Mouse (Mus musculus) liver, embryonic 15.5 days (tissue): Measurements from ENCODE around the gene Arih1. TPM values are rescaled to one million over a fixed set of nuclear protein-coding genes. Genes with fewer than 3 reads are reported as not detected.
A peak's percentile ranks its signal among the peaks of the same experiment; 100 is the strongest.

Source experiments
- ATAC-seq: fragments of 200-750 bp; cut with Nextera tagmentation; 2 replicates; pipeline ENCODE4 v1.8.0; 2017; ENCODE audit warnings: moderate number of reproducible peaks, mild to moderate bottlenecking, moderate library complexity; ENCODE audit not compliant: insufficient read depth
- H3K27ac ChIP-seq: fragments of 300-500 bp; sonication (generic); replicated peaks from 2 replicates; pipeline ENCODE4 v1.5.1; 2015; ENCODE audit warnings: mild to moderate bottlenecking, inconsistent platforms
- H3K27me3 ChIP-seq: fragments of 300-500 bp; sonication (generic); 2 replicates; pipeline ENCODE4 v1.6.1; 2015; ENCODE audit warnings: mild to moderate bottlenecking, inconsistent platforms
- H3K36me3 ChIP-seq: fragments of 300-500 bp; sonication (generic); replicated peaks from 2 replicates; pipeline ENCODE4 v1.6.1; 2015; ENCODE audit warnings: moderate library complexity, mild to moderate bottlenecking, inconsistent platforms
- H3K4me1 ChIP-seq: fragments of 300-500 bp; sonication (generic); replicated peaks from 2 replicates; pipeline ENCODE4 v1.6.1; 2015; ENCODE audit warnings: inconsistent platforms
- H3K4me2 ChIP-seq: fragments of 300-500 bp; sonication (generic); 2 replicates; pipeline ENCODE4 v1.6.1; 2015; ENCODE audit warnings: moderate library complexity, mild to moderate bottlenecking, inconsistent platforms
- H3K4me3 ChIP-seq: fragments of 300-500 bp; sonication (generic); replicated peaks from 2 replicates; pipeline ENCODE4 v1.5.1; 2015; ENCODE audit warnings: mild to moderate bottlenecking, inconsistent platforms
- H3K9ac ChIP-seq: fragments of 300-500 bp; sonication (generic); 2 replicates; pipeline ENCODE4 v1.6.1; 2015; ENCODE audit warnings: moderate library complexity, mild to moderate bottlenecking, inconsistent platforms
- H3K9me3 ChIP-seq: fragments of 300-500 bp; sonication (generic); replicated peaks from 2 replicates; pipeline ENCODE4 v1.6.1; 2016; ENCODE audit warnings: inconsistent platforms
- WGBS: fragments of 180-500 bp; shearing (Covaris S2); methylation state at CpG from one replicate; pipeline ENCODE4 v1.1.7; 2015; ENCODE audit warnings: mixed read lengths; ENCODE audit not compliant: insufficient replicate concordance; 5-methylcytosine and 5-hydroxymethylcytosine counted together
- polyA plus RNA-seq: library from polyadenylated mRNA; unstranded; fragments of >200 nt; fragmentation: Nextera tagmentation; extraction: Ambion mirVana; gene quantifications from 2 replicates; pipeline ENCODE4 v1.2.1, GENCODE M21; 2015

The Arih1 gene
- polyA plus RNA-seq, 1 experiment from 2014 or later = 6.5 TPM

- no peak overlapping the region for H3K4me2 ChIP-seq
- no peaks in the 10 kb centered on the region for H3K4me1 ChIP-seq
- H3K4me3 ChIP-seq = no peak overlapping the region
- WGBS = 22% methylated on average over 3 of the region's 3 CpGs
- H3K27ac ChIP-seq = no peak overlapping the region
- ATAC-seq = no peak
- H3K27me3 ChIP-seq = peaks cover 8% of the 10 kb centered on the region; the same call in 1 of the 2 replicates
- H3K9me3 ChIP-seq = no peaks in the 10 kb centered on the region
- no peaks in the 10 kb centered on the region for H3K36me3 ChIP-seq
- no peak overlapping the region for H3K9ac ChIP-seq
These were observed 28.7 kb upstream of the Arih1 start for GRCm38 (mm10) chr9:59515069-59515468.

DNA sequence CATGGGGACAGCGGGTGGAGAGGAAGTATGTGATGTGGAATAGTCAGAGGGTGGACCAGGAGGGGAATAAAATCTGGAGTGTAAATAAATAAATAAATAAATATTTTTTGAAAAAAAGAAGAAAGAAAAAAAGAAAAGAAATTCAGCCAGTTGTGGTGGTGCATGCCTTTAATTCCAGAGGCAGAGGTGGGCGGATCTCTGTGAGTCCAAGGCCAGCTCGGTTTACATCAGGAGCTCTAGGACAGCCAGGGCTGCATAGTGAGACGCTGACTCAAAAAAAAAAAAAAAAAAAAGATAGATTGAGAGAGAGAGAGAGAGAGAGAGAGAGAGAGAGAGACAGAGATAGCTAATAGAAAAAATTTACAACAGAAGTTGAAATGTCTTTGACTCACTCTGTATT lies 26.0 kb upstream of the Arih1 start:
- no peak overlapping the region for H3K4me3 ChIP-seq
- WGBS = 49% methylated on average over 4 of the region's 4 CpGs
- H3K9ac ChIP-seq = no peak overlapping the region
- H3K4me1 ChIP-seq = no peaks in the 10 kb centered on the region
- H3K4me2 ChIP-seq = no peak overlapping the region
- no peak overlapping the region for H3K27ac ChIP-seq
- H3K9me3 ChIP-seq = no peaks in the 10 kb centered on the region
- H3K36me3 ChIP-seq = no peaks in the 10 kb centered on the region
- H3K27me3 ChIP-seq = peaks cover 6% of the 10 kb centered on the region; the same call in 1 of the 2 replicates
- ATAC-seq = no peak

GRCm38 (mm10) chr9:59508146-59508545 lies 21.7 kb upstream of the Arih1 start:
- no peak overlapping the region for H3K4me3 ChIP-seq
- no peaks in the 10 kb centered on the region; the same call in 1 of the 2 replicates for H3K27me3 ChIP-seq
- no peaks in the 10 kb centered on the region for H3K36me3 ChIP-seq
- WGBS = 54% methylated on average over 1 of the region's 1 CpGs
- no peak overlapping the region for H3K4me2 ChIP-seq
- H3K9me3 ChIP-seq = no peaks in the 10 kb centered on the region
- H3K9ac ChIP-seq = no peak overlapping the region
- no peak overlapping the region for H3K27ac ChIP-seq
- no peak for ATAC-seq
- no peaks in the 10 kb centered on the region for H3K4me1 ChIP-seq

DNA sequence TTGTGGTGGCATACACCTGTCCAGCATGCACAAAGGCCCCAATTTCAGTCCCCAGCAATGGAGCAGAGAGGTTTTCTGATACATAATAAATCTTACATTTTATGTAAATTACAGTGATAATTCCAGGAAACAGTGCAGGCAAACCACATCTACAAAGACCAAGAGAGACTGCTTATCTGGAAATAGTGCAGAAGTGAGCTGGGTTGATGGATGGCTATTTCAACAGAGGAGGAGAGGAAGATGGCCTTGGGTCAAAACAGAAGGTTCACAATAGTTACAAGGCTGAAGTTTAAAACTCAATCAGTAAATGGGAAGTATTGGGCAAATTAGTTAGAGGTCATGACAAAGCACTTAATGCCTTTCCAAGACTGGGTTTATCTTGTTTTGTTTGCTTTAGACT lies 913 bp upstream of the Arih1 start:
- peak overlapping the region; percentile 75 for H3K4me2 ChIP-seq
- peak overlapping the region; percentile 100 for H3K4me3 ChIP-seq
- H3K36me3 ChIP-seq = no peaks in the 10 kb centered on the region
- ATAC-seq = no peak
- no peaks in the 10 kb centered on the region for H3K9me3 ChIP-seq
- H3K9ac ChIP-seq = peak overlapping the region; percentile 99
- H3K27me3 ChIP-seq = no peaks in the 10 kb centered on the region
- peaks cover 25% of the 10 kb centered on the region for H3K4me1 ChIP-seq
- H3K27ac ChIP-seq = peak overlapping the region; percentile 100

GRCm38 (mm10) chr9:59486076-59486518 lies 321 bp downstream of the Arih1 start:
- H3K4me1 ChIP-seq = peaks cover 31% of the 10 kb centered on the region
- no peaks in the 10 kb centered on the region for H3K9me3 ChIP-seq
- H3K9ac ChIP-seq = peak overlapping the region; percentile 99
- H3K4me3 ChIP-seq = peak overlapping the region; percentile 100
- peak overlapping the region; percentile 100 for H3K27ac ChIP-seq
- H3K36me3 ChIP-seq = no peaks in the 10 kb centered on the region
- under 1% methylated on average over 63 of the region's 71 CpGs for WGBS
- ATAC-seq = peak; percentile 75
- no peaks in the 10 kb centered on the region for H3K27me3 ChIP-seq
- peak overlapping the region; percentile 75 for H3K4me2 ChIP-seq

GRCm38 (mm10) chr9:59485511-59486075 lies 825 bp downstream of the Arih1 start:
- peak overlapping the region; percentile 100 for H3K4me3 ChIP-seq
- peak overlapping the region; percentile 75 for H3K4me2 ChIP-seq
- ATAC-seq = peak; percentile 49
- WGBS = under 1% methylated on average over 34 of the region's 34 CpGs
- H3K27ac ChIP-seq = peak overlapping the region; percentile 100
- H3K4me1 ChIP-seq = peaks cover 31% of the 10 kb centered on the region
- peak overlapping the region; percentile 99 for H3K9ac ChIP-seq
- no peaks in the 10 kb centered on the region for H3K9me3 ChIP-seq
- H3K27me3 ChIP-seq = no peaks in the 10 kb centered on the region
- no peaks in the 10 kb centered on the region for H3K36me3 ChIP-seq

GRCm38 (mm10) chr9:59484760-59485159 lies 1.7 kb downstream of the Arih1 start:
- Histone ChIP-seq H3K27me3 (no peaks in the 10 kb centered on the region), H3K9me3 (no peaks in the 10 kb centered on the region), H3K36me3 (no peaks in the 10 kb centered on the region), H3K27ac (peak overlapping the region; percentile 100; the same call in 1 of the 2 replicates), H3K9ac (peak overlapping the region; percentile 99), H3K4me1 (peaks cover 31% of the 10 kb centered on the region), H3K4me2 (peak overlapping the region; percentile 75), H3K4me3 (peak overlapping the region; percentile 100)
- WGBS = 7% methylated on average over 7 of the region's 7 CpGs
- ATAC-seq = no peak

GRCm38 (mm10) chr9:59482419-59482818 lies 4.0 kb downstream of the Arih1 start:
- Histone ChIP-seq H3K4me2 (0 out of 2 replicates have a peak overlapping the region, but pooled peaks have one; percentile 2), H3K4me3 (no peak overlapping the region), H3K27me3 (no peaks in the 10 kb centered on the region), H3K4me1 (peaks cover 28% of the 10 kb centered on the region), H3K9me3 (no peaks in the 10 kb centered on the region), H3K27ac (no peak overlapping the region), H3K36me3 (no peaks in the 10 kb centered on the region), H3K9ac (no peak overlapping the region)
- ATAC-seq = no peak
- WGBS = 13% methylated on average over 1 of the region's 1 CpGs

GRCm38 (mm10) chr9:59476617-59477016 lies 9.8 kb downstream of the Arih1 start:
- Histone ChIP-seq H3K4me1 (peaks cover 6% of the 10 kb centered on the region; the same call in 1 of the 2 replicates), H3K27ac (no peak overlapping the region), H3K4me2 (no peak overlapping the region), H3K9me3 (no peaks in the 10 kb centered on the region), H3K36me3 (peaks cover 17% of the 10 kb centered on the region; the same call in 1 of the 2 replicates), H3K9ac (no peak overlapping the region), H3K4me3 (no peak overlapping the region), H3K27me3 (no peaks in the 10 kb centered on the region)
- no peak for ATAC-seq
- WGBS = 70% methylated on average over 2 of the region's 2 CpGs

DNA sequence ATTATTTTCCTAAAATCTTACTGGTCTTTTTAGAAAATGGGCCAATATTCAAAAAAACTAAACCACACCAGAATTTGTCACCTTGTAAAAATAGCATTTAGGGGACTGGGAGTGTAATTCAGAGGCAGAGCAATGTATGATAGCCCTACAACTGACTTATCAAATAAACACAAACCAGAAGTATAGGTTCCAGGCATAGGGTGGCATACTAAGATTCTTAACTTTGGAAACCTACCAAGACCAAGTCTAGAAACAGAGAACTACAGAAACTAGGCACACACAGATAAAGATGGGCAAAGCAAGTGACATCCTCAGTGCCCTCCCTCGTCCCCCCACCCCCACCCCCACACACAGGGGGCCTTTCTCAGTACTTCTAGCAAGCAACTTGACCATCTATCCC lies 11.6 kb downstream of the Arih1 start:
- H3K36me3 ChIP-seq = peaks cover 17% of the 10 kb centered on the region; the same call in 1 of the 2 replicates
- no peak overlapping the region for H3K4me2 ChIP-seq

DNA sequence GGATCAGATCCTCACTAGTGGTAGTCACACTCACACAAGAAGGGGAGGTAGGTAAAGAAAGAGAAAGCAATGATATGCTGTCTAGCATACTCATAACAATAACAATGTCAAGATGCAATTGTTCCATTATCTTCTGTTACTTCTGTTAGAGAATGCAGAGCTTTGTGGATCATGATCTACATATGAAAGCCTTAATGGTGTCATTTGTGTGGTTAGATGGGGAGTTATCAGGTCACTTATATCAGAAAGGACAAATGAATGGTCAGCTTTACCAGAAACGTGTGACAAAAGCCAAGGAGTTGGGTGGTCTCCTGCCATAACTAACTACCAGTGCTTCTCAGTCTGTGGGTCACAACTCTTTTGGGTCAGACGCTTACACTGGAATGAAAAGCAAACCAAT lies 13.2 kb downstream of the Arih1 start:
- Histone ChIP-seq H3K4me1 (peaks cover 9% of the 10 kb centered on the region; the same call in 1 of the 2 replicates), H3K27ac (no peak overlapping the region), H3K27me3 (no peaks in the 10 kb centered on the region), H3K4me3 (no peak overlapping the region), H3K9me3 (no peaks in the 10 kb centered on the region), H3K4me2 (no peak overlapping the region), H3K36me3 (peaks cover 17% of the 10 kb centered on the region; the same call in 1 of the 2 replicates), H3K9ac (no peak overlapping the region)
- no peak for ATAC-seq
- 77% methylated on average over 2 of the region's 2 CpGs for WGBS

More for the DNA sequence above, 11.6 kb downstream of the Arih1 start:
- no peak for ATAC-seq
- no peak overlapping the region for H3K27ac ChIP-seq
- 50% methylated on average over 1 of the region's 1 CpGs for WGBS
- H3K9me3 ChIP-seq = no peaks in the 10 kb centered on the region
- H3K27me3 ChIP-seq = no peaks in the 10 kb centered on the region
- no peak overlapping the region for H3K4me3 ChIP-seq
- no peak overlapping the region for H3K9ac ChIP-seq
- H3K4me1 ChIP-seq = peaks cover 9% of the 10 kb centered on the region; the same call in 1 of the 2 replicates
